Mouse (Mus musculus) C2C12 (cell line): ENCODE results near the gene Ppm1l.

Source experiments
- CTCF ChIP-seq: IDR thresholded peaks from one replicate; pipeline ENCODE4 v1.5.1; 2011; ENCODE audit not compliant: control insufficient read depth, insufficient read depth, insufficient read length
- FOSL1 ChIP-seq: IDR thresholded peaks from one replicate; pipeline ENCODE4 v1.8.0; 2011; ENCODE audit warnings: mild to moderate bottlenecking, low read length; ENCODE audit not compliant: poor library complexity, insufficient read depth, severe bottlenecking
- USF1 ChIP-seq: IDR thresholded peaks from one replicate; pipeline ENCODE4 v1.6.1; 2011; ENCODE audit warnings: low read depth, mild to moderate bottlenecking, control low read depth, moderate library complexity

- TF ChIP-seq CTCF (no peak), USF1 (no peak), FOSL1 (no peak)
Measured at GRCm38 (mm10) chr3:69515730-69516350, 199.2 kb downstream of the Ppm1l start.
